Mouse (Mus musculus) neutrophil, adult 5-6 weeks (primary cell): Measurements from ENCODE around the gene Glg1. TPM values are rescaled to one million over a fixed set of nuclear protein-coding genes. Genes with fewer than 3 reads are reported as not detected.
A peak's percentile ranks its signal among the peaks of the same experiment; 100 is the strongest.
"Not testable (repeated sequence)": the region's sequence is repeated elsewhere in the genome, so short reads cannot be mapped to it uniquely, and the experiment has no call there.

ENCODE experiments used
- ATAC-seq: fragments of 151-379, 151-347 bp; 2 replicates; pipeline ENCODE4 v1.8.0; 2017; ENCODE audit warnings: mild to moderate bottlenecking, moderate TSS enrichment; ENCODE audit not compliant: insufficient number of reproducible peaks, poor library complexity, low FRiP score, severe bottlenecking; ENCODE audit errors: extremely low read depth
- total RNA-seq: library from RNA; stranded (forward); fragments of 200-1000 nt; gene quantifications from 2 replicates; pipeline ENCODE4 v1.2.3, GENCODE M21; 2017

Gene Glg1
- 51.2 and 67.6 TPM in 2 replicates for total RNA-seq

- peak; percentile 93 for ATAC-seq
Observed at GRCm38 (mm10) chr8:111258631-111259407, at the start of gene Glg1. TSS of gene Glg1 (minus strand) at chr8:111259216.

- ATAC-seq: no peak
Observed at GRCm38 (mm10) chr8:111305031-111305730, 46.2 kb upstream of the Glg1 start.

- ATAC-seq: no peak
Observed at GRCm38 (mm10) chr8:111304359-111304758, 45.3 kb upstream of the Glg1 start.

- not testable (repeated sequence) for ATAC-seq
Observed at GRCm38 (mm10) chr8:111303076-111303803, 44.2 kb upstream of the Glg1 start.

GRCm38 (mm10) chr8:111300597-111301546 is 41.9 kb upstream of the Glg1 start:
- no peak for ATAC-seq

- peak; percentile 99 for ATAC-seq
Observed at GRCm38 (mm10) chr8:111299821-111300568, 41.0 kb upstream of the Glg1 start, which contains the start of gene Rfwd3. TSS of gene Rfwd3 (minus strand) at chr8:111300222.

- ATAC-seq: peak; percentile 16; the same call in 1 of the 2 replicates
Observed at GRCm38 (mm10) chr8:111299363-111299820, 40.4 kb upstream of the Glg1 start.

- no peak for ATAC-seq
Observed at GRCm38 (mm10) chr8:111298011-111298410, 39.0 kb upstream of the Glg1 start.

GRCm38 (mm10) chr8:111291733-111292132 is 32.7 kb upstream of the Glg1 start:
- no peak for ATAC-seq

- no peak for ATAC-seq
Observed at GRCm38 (mm10) chr8:111290586-111290985, 31.6 kb upstream of the Glg1 start.

GRCm38 (mm10) chr8:111285603-111286002 is 26.6 kb upstream of the Glg1 start:
- no peak for ATAC-seq

GRCm38 (mm10) chr8:111282093-111282492 is 23.1 kb upstream of the Glg1 start:
- ATAC-seq: no peak

GRCm38 (mm10) chr8:111268277-111268676 is 9.3 kb upstream of the Glg1 start:
- ATAC-seq: no peak

GRCm38 (mm10) chr8:111266161-111266560 is 7.1 kb upstream of the Glg1 start:
- not testable (repeated sequence) for ATAC-seq

GRCm38 (mm10) chr8:111264693-111265220 is 5.7 kb upstream of the Glg1 start:
- no peak for ATAC-seq

- ATAC-seq: no peak
Observed at GRCm38 (mm10) chr8:111261981-111262381, 3.0 kb upstream of the Glg1 start.

GRCm38 (mm10) chr8:111260251-111260650 is 1.2 kb upstream of the Glg1 start:
- no peak for ATAC-seq

- peak; percentile 55 for ATAC-seq
Observed at GRCm38 (mm10) chr8:111259408-111259741, 359 bp upstream of the Glg1 start.
